Mouse (Mus musculus): ENCODE data around the gene Abcd2. TPM values are rescaled to one million over a fixed set of nuclear protein-coding genes. Genes with fewer than 3 reads are reported as not detected.
A peak's percentile ranks its signal among the peaks of the same experiment; 100 is the strongest.

The Abcd2 gene
- 10 to 100 TPM; 31.0 to 31.6 TPM for total RNA-seq (2021)

GRCm38 (mm10) chr15:91191412-91192222 is at the start of gene Abcd2:
Gene Abcd2 (minus strand): TSS chr15:91191799.
- DNase-seq (ENCODE audit: low spot score in 2 of 2): peak; percentile 77 to 87
- intact Hi-C loops (cut with DNase I): loop anchor here (2.0 to 5.0 kb wide), 2 partner anchors 143 to 381 kb away; partner anchors contain the start of genes Kif21a and Slc2a13

- DNase-seq (ENCODE audit: low spot score in 2 of 2): no peak
- intact Hi-C loops (cut with DNase I): no loop called here
These were observed 49.2 kb upstream of the Abcd2 start for GRCm38 (mm10) chr15:91240683-91241335.

DNA sequence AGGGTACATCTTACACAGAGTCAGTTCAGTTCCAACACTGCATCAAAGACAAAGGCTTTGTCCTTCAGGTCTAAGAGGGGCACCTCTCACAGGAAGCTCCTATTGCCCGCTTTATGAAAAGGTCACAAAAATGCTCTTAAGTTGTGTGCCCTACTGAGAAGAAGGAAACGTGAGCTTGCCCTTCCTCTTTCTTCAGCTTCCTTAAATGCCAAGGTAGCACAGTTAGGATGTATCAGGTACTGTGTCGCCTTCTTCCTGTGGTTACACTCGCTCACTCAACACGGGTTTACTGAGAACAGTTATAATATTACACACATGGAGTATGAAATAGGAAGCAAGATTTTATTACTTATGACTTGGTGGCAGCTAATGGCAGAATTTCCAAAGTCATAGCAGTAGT is 45.7 kb upstream of the Abcd2 start:
- intact Hi-C loops (cut with DNase I): no loop called here
- no peak for DNase-seq (ENCODE audit: low spot score in 2 of 2)

DNA sequence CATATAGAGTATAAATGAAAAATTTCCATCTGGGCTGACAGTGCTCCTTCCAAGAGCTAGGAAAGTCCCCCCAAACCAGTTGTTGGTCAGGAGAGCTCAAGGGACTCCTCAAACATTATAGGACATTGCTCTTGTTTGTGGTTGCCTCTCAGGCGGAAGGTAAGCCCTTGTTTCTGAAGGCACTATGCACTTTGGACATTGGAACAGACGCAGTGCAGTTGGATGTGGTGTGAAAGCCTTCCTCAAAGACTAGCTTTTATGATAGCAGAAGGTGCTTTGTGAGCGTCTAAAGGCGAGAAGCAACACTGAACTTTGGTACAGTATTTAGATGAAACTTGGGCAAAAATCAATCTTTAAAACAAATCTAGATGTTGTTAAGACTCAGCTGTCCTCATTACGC is 14.9 kb upstream of the Abcd2 start:
- DNase-seq (ENCODE audit: low spot score in 2 of 2): no peak
- intact Hi-C loops (cut with DNase I): no loop called here

DNA sequence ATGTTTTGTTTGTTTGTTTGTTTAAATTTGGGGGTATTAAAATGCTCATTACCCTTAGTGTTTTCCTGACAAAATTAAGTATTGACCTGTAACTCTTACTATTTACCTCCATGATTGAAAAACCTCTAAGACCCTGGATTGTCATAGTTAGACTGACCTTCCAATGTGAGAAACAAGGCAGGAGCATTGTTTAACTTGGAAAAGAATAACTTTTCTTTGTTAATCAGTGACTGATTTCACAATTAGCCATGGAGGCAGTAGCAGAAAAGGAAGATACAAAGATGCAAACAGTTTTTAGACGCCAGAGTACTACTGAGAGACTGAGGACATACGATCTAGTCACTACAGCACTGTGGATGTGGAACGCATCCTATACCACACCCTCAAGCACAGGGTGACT is 11.9 kb upstream of the Abcd2 start:
- intact Hi-C loops (cut with DNase I): no loop called here
- no peak for DNase-seq (ENCODE audit: low spot score in 2 of 2)

DNA sequence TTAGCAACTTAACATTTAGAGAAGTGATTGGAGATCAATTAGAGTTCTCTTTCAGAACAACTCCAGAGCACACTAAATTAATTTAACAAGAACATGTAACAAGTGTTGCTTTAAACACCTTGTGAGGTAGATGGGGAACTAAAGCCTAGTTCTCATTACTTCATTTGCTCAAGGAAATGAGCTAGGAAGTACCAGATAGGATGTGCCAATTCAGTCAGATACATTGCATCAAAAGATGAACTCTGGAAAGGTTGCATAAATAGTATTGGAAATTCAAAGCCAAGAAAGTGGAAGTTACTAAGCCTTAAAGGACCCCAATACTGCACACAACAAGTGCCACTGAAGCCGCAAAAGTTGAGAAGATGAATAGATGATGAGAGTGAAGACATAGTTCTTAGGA is 10.9 kb upstream of the Abcd2 start:
- intact Hi-C loops (cut with DNase I): no loop called here
- no peak for DNase-seq (ENCODE audit: low spot score in 2 of 2)

- no peak for DNase-seq (ENCODE audit: low spot score in 2 of 2)
- intact Hi-C loops (cut with DNase I): no loop called here
These were observed 9.2 kb upstream of the Abcd2 start for GRCm38 (mm10) chr15:91200833-91201232.

DNA sequence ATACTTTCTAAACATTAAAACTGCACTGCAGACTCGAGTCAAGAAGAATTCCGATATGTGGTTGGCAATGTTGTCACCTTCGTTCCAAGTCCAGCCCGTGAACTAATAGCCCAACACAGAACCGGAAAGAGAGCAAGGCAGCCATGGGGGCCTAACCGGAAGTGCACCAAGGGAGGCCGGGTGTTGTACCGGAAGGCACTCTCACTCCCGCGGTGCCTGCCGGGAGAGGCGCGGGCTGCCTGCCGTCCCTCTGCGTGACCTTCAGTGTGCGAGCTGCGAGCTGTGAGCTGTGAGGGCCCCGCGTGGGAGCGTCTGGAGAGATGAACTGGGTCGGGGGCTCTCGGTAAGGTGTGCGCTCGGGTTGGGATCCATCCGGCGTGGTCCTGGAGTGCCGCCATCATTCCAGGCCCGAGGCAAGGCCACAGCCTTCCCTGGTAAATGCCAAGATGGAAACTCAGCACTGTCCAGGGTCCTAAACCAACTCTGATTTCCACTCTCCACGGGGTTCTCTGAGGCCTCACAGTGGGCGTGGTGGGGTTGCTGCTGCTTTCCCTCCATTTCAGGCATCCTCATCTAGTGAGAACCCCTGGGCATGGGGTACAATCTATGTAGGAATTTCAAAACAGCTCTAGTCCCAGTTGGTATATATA is 7.8 kb upstream of the Abcd2 start, which contains the start of gene CN725425:
Gene CN725425 (plus strand): TSS at position 239 of the 650 bp plus-strand sequence.
- intact Hi-C loops (cut with DNase I): no loop called here
- DNase-seq (ENCODE audit: low spot score in 2 of 2): no peak

DNA sequence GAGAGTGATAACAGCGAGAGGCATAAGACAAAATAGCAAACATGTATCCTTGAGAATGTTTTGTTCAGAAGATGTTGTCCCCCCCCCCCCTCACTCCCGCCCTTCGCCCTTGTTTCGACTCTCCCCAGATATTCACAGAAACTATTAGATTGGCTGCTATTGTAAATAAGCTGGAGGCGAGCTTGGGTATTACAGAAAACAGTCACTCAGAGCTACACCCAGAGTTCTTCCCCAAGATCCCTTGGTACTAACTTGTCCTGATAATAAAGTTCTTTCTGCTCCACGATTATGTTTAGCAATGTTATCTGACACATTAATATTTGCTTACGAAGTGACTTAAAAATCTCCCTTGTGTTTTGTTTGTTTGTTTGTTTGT is 612 bp upstream of the Abcd2 start:
- no peak for DNase-seq (ENCODE audit: low spot score in 2 of 2)
- intact Hi-C loops (cut with DNase I): loop anchor here (5.0 kb wide), 1 partner anchor 380 kb away; the partner anchor contains the start of gene Slc2a13

DNA sequence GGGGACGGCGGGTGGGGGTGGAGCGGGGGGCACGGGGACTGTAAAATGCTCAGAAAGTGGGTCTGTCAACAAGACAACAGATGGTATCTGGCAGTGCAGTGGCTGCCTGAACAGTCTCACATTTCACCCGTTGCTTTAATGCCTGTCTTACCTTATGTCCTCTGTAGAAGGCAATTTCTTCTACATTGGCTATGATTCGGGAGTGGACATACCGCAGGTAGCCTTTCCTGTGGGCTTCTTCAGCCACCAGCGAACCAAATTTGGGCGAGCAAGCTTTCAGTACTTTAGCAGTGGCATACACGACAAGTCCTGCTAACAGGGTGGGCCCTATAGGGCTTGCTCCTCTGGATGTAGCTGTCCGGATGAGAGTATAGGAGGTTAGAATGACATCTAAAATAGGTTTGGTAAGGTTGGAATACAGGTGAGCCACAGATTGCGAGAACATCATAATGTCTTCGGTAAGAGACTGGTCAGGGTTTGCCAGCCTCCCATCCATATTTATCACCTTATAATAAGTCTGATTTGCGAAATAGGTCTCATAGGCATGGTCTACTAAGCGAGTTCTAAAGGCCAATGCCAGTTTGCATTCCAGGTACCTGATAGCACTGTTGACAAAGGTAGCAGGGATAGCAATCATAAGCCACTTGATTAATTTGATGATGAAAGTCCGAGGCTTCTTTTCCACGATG is 936 bp downstream of the Abcd2 start:
- intact Hi-C loops (cut with DNase I): loop anchor here (2.0 to 5.0 kb wide), 2 partner anchors 142 to 382 kb away; partner anchors contain the start of genes Kif21a and Slc2a13
- DNase-seq (ENCODE audit: low spot score in 2 of 2): peak in 1 of 2 experiments; percentile 31

- DNase-seq (ENCODE audit: low spot score in 2 of 2): peak in 1 of 2 experiments; percentile 9
- intact Hi-C loops (cut with DNase I): loop anchor here (2.0 to 5.0 kb wide), 2 partner anchors 141 to 382 kb away; partner anchors contain the start of genes Kif21a and Slc2a13
These were observed 1.6 kb downstream of the Abcd2 start for GRCm38 (mm10) chr15:91190026-91190425.

DNA sequence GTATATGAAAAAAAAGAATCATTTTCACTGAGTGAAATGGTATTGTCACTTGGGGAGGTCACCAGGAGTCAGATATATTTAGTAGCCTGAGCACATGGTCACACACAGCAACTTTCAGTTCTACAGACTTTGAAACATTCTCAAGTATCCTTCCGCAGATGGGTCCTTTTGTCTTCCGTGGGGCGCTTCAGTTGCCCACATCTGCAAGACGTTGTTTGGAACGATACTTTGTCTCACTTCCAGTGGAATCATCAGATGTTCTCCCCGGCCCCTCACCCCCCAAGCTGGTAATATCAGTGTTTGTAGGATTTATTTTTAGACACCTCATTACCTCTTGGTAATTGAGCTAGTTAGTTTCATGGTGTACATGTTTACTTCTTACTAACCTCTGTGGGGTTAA is 5.2 kb downstream of the Abcd2 start:
- DNase-seq (ENCODE audit: low spot score in 2 of 2): no peak

GRCm38 (mm10) chr15:91179911-91180622 is 11.5 kb downstream of the Abcd2 start:
- intact Hi-C loops (cut with DNase I): no loop called here
- no peak for DNase-seq (ENCODE audit: low spot score in 2 of 2)

More for the DNA sequence above, 5.2 kb downstream of the Abcd2 start:
- intact Hi-C loops (cut with DNase I): no loop called here

GRCm38 (mm10) chr15:91178656-91179314 is 12.8 kb downstream of the Abcd2 start:
- intact Hi-C loops (cut with DNase I): no loop called here
- no peak for DNase-seq (ENCODE audit: low spot score in 2 of 2)

DNA sequence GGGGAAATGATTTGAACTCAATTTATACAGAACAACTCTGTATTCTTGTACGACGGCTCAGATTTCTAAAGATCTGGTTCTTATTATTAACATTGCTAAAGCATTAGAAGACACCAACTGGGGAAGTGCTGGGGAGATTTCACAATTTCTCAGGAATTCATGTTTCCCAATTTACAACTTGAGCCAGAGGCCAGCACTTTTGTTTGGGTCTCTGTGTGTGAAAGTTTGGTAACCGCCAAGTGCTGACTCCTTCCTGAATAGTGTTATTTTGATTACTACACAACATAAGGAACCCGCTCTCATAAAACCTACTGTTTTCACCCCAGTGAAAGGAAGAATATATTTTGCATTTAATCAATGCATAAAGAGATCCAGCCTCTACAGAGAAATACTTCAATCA is 19.4 kb downstream of the Abcd2 start:
- intact Hi-C loops (cut with DNase I): no loop called here
- DNase-seq (ENCODE audit: low spot score in 2 of 2): no peak

DNA sequence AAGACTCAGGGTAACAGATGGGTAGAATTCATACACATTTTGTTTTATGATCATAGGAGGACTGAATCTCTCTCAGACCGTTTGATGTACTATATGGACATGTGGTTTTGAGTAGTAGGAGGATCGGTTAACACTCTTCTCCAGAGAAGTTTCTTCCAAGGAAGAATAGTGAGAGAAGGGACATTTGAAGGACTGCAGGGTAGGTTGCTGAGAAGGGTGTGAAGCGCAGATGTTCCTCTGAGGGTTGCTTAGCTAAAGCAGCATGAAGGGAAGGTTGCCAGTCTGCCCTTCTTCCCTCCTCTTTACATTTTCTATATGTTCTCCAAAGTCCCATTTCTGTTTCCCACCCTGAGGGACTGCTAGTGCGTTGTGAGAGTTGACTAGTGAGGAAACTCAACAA is 20.3 kb downstream of the Abcd2 start:
- DNase-seq (ENCODE audit: low spot score in 2 of 2): peak in 1 of 2 experiments; percentile 37
- intact Hi-C loops (cut with DNase I): no loop called here

DNA sequence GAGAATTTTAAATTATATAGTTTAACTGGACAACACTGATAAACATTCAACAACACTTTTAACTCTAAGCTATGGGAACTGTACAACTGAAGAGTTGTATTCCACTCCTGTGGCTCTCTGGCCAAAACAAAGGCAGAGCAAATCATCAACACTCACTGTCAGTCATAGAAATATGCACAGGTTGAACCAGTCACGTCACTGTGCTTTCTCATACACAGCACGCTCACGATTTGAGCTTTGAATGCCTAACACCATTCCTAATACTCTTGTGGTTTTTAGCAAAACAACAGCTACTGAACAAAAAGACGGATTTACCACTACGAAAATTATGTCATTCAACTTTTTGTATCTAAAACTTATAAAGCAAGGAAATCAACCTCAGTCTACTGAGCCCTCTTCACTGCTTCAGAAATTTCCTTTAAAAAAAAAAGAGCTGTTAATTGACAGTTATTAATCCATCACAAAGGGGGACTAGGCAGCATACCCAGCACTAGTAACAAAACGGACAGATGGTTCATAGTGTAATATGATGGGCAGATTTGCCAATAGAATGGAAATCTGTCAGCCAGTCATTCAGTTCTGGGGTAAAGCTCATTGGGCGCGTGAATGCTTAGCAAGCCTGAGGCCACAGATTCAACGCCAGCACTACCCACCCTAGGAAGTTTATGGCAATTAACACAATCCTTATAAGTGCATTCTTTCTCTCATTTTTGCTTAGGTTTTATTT is 20.8 kb downstream of the Abcd2 start:
- DNase-seq (ENCODE audit: low spot score in 2 of 2): no peak
- intact Hi-C loops (cut with DNase I): no loop called here

Measured in left cerebral cortex, postnatal 25 days (tissue).